Mouse (Mus musculus) heart, postnatal 25 days (tissue): Measurements from ENCODE around the gene Zfp266. TPM values are rescaled to one million over a fixed set of nuclear protein-coding genes. Genes with fewer than 3 reads are reported as not detected.

ENCODE experiments used
- DNase-seq: peaks from one replicate; pipeline ENCODE4 v3.0.0; 2022; ENCODE audit warnings: low spot score
- intact Hi-C: fragments of 180-260 bp; cut with DNase I; formaldehyde crosslinking; loops from one replicate; pipeline ENCODE4 v1.15.1; 2025
- total RNA-seq, 2 experiments: library from RNA; stranded (reverse); gene quantifications; 2 replicates each; pipeline ENCODE4 v1.2.3; 2021

The Zfp266 gene
- total RNA-seq, 2 experiments from 2014 or later = 22.2 to 29.9 TPM

GRCm38 (mm10) chr9:20493281-20493680 is 27.9 kb downstream of the Zfp266 start:
- no peak for DNase-seq
- intact Hi-C loops = loop anchor here (2.0 to 10.0 kb wide), 2 partner anchors 28 to 112 kb away; partner anchors contain the start of gene Zfp266

GRCm38 (mm10) chr9:20492527-20493233 is 28.5 kb downstream of the Zfp266 start, which contains the start of gene Zfp426:
Gene Zfp426 (minus strand): TSS chr9:20492746.
- intact Hi-C loops = loop anchor here (2.0 to 10.0 kb wide), 2 partner anchors 28 to 112 kb away; partner anchors contain the start of gene Zfp266
- DNase-seq = peak; percentile 73

- intact Hi-C loops = loop anchor here (2.0 to 10.0 kb wide), 2 partner anchors 29 to 113 kb away; partner anchors contain the start of gene Zfp266
- no peak for DNase-seq
These were observed 29.2 kb downstream of the Zfp266 start for GRCm38 (mm10) chr9:20491858-20492526.

- intact Hi-C loops = no loop called here
- no peak for DNase-seq
These were observed 31.7 kb downstream of the Zfp266 start for GRCm38 (mm10) chr9:20489536-20489935.

GRCm38 (mm10) chr9:20479396-20479795 is 41.8 kb downstream of the Zfp266 start:
- no peak for DNase-seq
- intact Hi-C loops = no loop called here

- intact Hi-C loops = no loop called here
These were observed 44.6 kb downstream of the Zfp266 start for GRCm38 (mm10) chr9:20476632-20477031.

GRCm38 (mm10) chr9:20466761-20467442 is 54.3 kb downstream of the Zfp266 start:
- DNase-seq = peak; percentile 9
- intact Hi-C loops = loop anchor here (5.0 to 10.0 kb wide), 3 partner anchors 118 to 278 kb away; partner anchors contain the start of genes Olfm2, Pin1 and Zfp846

More at GRCm38 (mm10) chr9:20476632-20477031, 44.6 kb downstream of the Zfp266 start:
- no peak for DNase-seq

GRCm38 (mm10) chr9:20459377-20460317 is 61.6 kb downstream of the Zfp266 start, which contains the start of gene Zfp26:
Gene Zfp26 (minus strand): TSS chr9:20460162.
- peak; percentile 42 for DNase-seq
- intact Hi-C loops = loop anchor here (5.0 to 10.0 kb wide), 3 partner anchors 72 to 285 kb away; partner anchors contain the start of genes Olfm2, Zfp560 and Zfp846

- no peak for DNase-seq
- intact Hi-C loops = no loop called here
These were observed 67.6 kb downstream of the Zfp266 start for GRCm38 (mm10) chr9:20453647-20454046.

GRCm38 (mm10) chr9:20451493-20451892 is 69.7 kb downstream of the Zfp266 start:
- intact Hi-C loops = no loop called here
- DNase-seq = no peak

Other genes starting within 250 kb of the Zfp266 start
- gene Olfr39, start 239.1 kb downstream of the Zfp266 start, total RNA-seq = not detected
- not detected for gene Olfr873, start 222.9 kb downstream of the Zfp266 start, total RNA-seq
- gene Olfr18, start 185.3 kb downstream of the Zfp266 start, total RNA-seq = not detected
- gene Zfp560, start 136.2 kb downstream of the Zfp266 start, total RNA-seq = 10 to 100 TPM; 11.6 to 11.8 TPM
- gene Zfp26, start 61.3 kb downstream of the Zfp266 start, total RNA-seq = 10 to 100 TPM in 1 of 2 experiments, 1 to 10 TPM in 1; 9.1 to 11.9 TPM
- gene Zfp426, start 28.7 kb downstream of the Zfp266 start, total RNA-seq = 10 to 100 TPM; 10.6 to 12.2 TPM
- gene Zfp846, start 59.9 kb upstream of the Zfp266 start, total RNA-seq = 1 to 10 TPM; 5.9 to 6.6 TPM
- gene Ubl5, start 121.5 kb upstream of the Zfp266 start, total RNA-seq = 100 to 1,000 TPM; 218 to 220 TPM
- gene Fbxl12, start 123.3 kb upstream of the Zfp266 start, total RNA-seq = 10 to 100 TPM; 10.5 to 11.5 TPM
- gene Pin1, start 130.7 kb upstream of the Zfp266 start, total RNA-seq = 10 to 100 TPM; 18.3 to 19.2 TPM
- under 1 TPM in 1 of 2 experiments, not detected in 1; 0.18 TPM for gene Olfm2, start 224.9 kb upstream of the Zfp266 start, total RNA-seq